Mouse (Mus musculus) megakaryocyte-erythroid progenitor cell, adult 5-6 weeks (primary cell): ENCODE data around the gene 4632433K11Rik. TPM values are rescaled to one million over a fixed set of nuclear protein-coding genes. Genes with fewer than 3 reads are reported as not detected.
A peak's percentile ranks its signal among the peaks of the same experiment; 100 is the strongest.
"Not testable (repeated sequence)": the region's sequence is repeated elsewhere in the genome, so short reads cannot be mapped to it uniquely, and the experiment has no call there.

Experiments
- ATAC-seq: replicated peaks from 2 replicates; pipeline ENCODE4 v1.8.0; 2016; ENCODE audit warnings: mild to moderate bottlenecking, inconsistent platforms; ENCODE audit not compliant: severe bottlenecking, poor library complexity, low FRiP score, low TSS enrichment
- total RNA-seq, 2 experiments: library from RNA; stranded (forward) in 1 of 2; stranded (reverse) in 1 of 2; fragments of 200-1000, 215-1000 nt in 1 of 2; fragments of >200 nt in 1 of 2; fragmentation: Nextera tagmentation in 1 of 2; gene quantifications; 2 replicates each; pipeline ENCODE4 v1.2.3; 2014 to 2017

4632433K11Rik gene
- total RNA-seq, 2 experiments from 2014 or later = 1.3 TPM; not detected in 1

- ATAC-seq = no peak
Measured at GRCm38 (mm10) chr7:5017931-5018330, 16.0 kb upstream of the 4632433K11Rik start.

GRCm38 (mm10) chr7:5019576-5019975, 14.3 kb upstream of the 4632433K11Rik start:
- not testable (repeated sequence) for ATAC-seq

- ATAC-seq = peak; percentile 91
Measured at GRCm38 (mm10) chr7:5020000-5020681, 13.8 kb upstream of the 4632433K11Rik start, which contains the start of the genes Zfp865 and Ccdc106. TSS of gene Zfp865 (plus strand) at chr7:5020376. TSS of gene Ccdc106 (plus strand) at chr7:5020553.

- ATAC-seq = no peak
Measured at GRCm38 (mm10) chr7:5020685-5021084, 13.2 kb upstream of the 4632433K11Rik start.

- no peak for ATAC-seq
Measured at GRCm38 (mm10) chr7:5021197-5021596, 12.7 kb upstream of the 4632433K11Rik start.

- ATAC-seq = no peak
Measured at GRCm38 (mm10) chr7:5029543-5029942, 4.4 kb upstream of the 4632433K11Rik start.

GRCm38 (mm10) chr7:5029946-5030345, 4.0 kb upstream of the 4632433K11Rik start:
- ATAC-seq = 0 out of 2 replicates have a peak, but pooled peaks have one; percentile 20

GRCm38 (mm10) chr7:5030554-5031275, 3.2 kb upstream of the 4632433K11Rik start:
- no peak for ATAC-seq

GRCm38 (mm10) chr7:5031496-5031895, 2.4 kb upstream of the 4632433K11Rik start:
- no peak for ATAC-seq

- no peak for ATAC-seq
Measured at GRCm38 (mm10) chr7:5035628-5036027, 1.7 kb downstream of the 4632433K11Rik start.

- ATAC-seq = no peak
Measured at GRCm38 (mm10) chr7:5036136-5036535, 2.2 kb downstream of the 4632433K11Rik start.

GRCm38 (mm10) chr7:5037026-5037425, 3.1 kb downstream of the 4632433K11Rik start:
- ATAC-seq = no peak

- no peak for ATAC-seq
Measured at GRCm38 (mm10) chr7:5037467-5037866, 3.5 kb downstream of the 4632433K11Rik start.

GRCm38 (mm10) chr7:5038109-5038732, 4.3 kb downstream of the 4632433K11Rik start, which contains the start of gene Zfp784:
TSS of gene Zfp784 (minus strand) at chr7:5038446.
- peak; percentile 95 for ATAC-seq

- no peak for ATAC-seq
Measured at GRCm38 (mm10) chr7:5038940-5039339, 5.0 kb downstream of the 4632433K11Rik start.

- ATAC-seq = peak; percentile 28; the same call in 1 of the 2 replicates
Measured at GRCm38 (mm10) chr7:5044981-5045380, 11.1 kb downstream of the 4632433K11Rik start.

- ATAC-seq = no peak
Measured at GRCm38 (mm10) chr7:5046112-5046511, 12.2 kb downstream of the 4632433K11Rik start.

GRCm38 (mm10) chr7:5047313-5047712, 13.4 kb downstream of the 4632433K11Rik start:
- peak; percentile 32; the same call in 1 of the 2 replicates for ATAC-seq

- ATAC-seq = peak; percentile 51; the same call in 1 of the 2 replicates
Measured at GRCm38 (mm10) chr7:5051193-5052192, 17.6 kb downstream of the 4632433K11Rik start, which contains the start of gene Zfp580. TSS of gene Zfp580 (plus strand) at chr7:5051538.
